Mouse (Mus musculus) bone marrow macrophage, adult 2 months (primary cell): ENCODE data around the gene Gtf2ird2.

Source experiments
- CTCF ChIP-seq: IDR thresholded peaks from 2 replicates; pipeline ENCODE4 v1.5.1; 2012; ENCODE audit warnings: low read depth, mild to moderate bottlenecking, low read length, moderate library complexity
- POLR2A ChIP-seq: IDR thresholded peaks from 2 replicates; pipeline ENCODE4 v1.6.1; 2012; ENCODE audit warnings: mild to moderate bottlenecking, low read depth, low read length, borderline replicate concordance

GRCm38 (mm10) chr5:134217900-134218299, 34.1 kb downstream of the Gtf2ird2 start:
- TF ChIP-seq CTCF (no peak), POLR2A (no peak)
